Mouse (Mus musculus) ES-E14 (cell line): ENCODE measurements at regions not wholly inside any gene's neighbourhood (a gene's known extent, or its start where the extent isn't known, plus 50 kb on each side); places are given as distances from the start of the nearest gene placed in this dataset.

Experiments
- DNase-seq: peaks from one replicate; pipeline ENCODE4 v3.0.0-alpha.2; 2013; ENCODE audit warnings: low read depth, low spot score
- H3K27ac ChIP-seq: 2 replicates; pipeline ENCODE4 v1.5.1; 2012; ENCODE audit warnings: low read depth, mild to moderate bottlenecking, low read length, moderate library complexity, mixed read lengths; ENCODE audit not compliant: poor library complexity, insufficient read depth, severe bottlenecking
- H3K36me3 ChIP-seq: 2 replicates; pipeline ENCODE4 v1.6.1; 2012; ENCODE audit warnings: mild to moderate bottlenecking, low read length, moderate library complexity, mixed read lengths; ENCODE audit not compliant: control insufficient read depth, poor library complexity, insufficient read depth, severe bottlenecking
- H3K4me1 ChIP-seq, 2 experiments: fragments of 150-350 bp in 1 of 2; sonication (generic) in 1 of 2; 2 replicates each; pipeline ENCODE4 v1.6.1; 2012; ENCODE audit warnings: low read length in 2 of 2, mild to moderate bottlenecking in 1 of 2, mixed read lengths in 1 of 2; ENCODE audit not compliant: control insufficient read depth in 2 of 2, insufficient read depth in 2 of 2, poor library complexity in 1 of 2
- H3K4me3 ChIP-seq, 2 experiments: fragments of 150-350 bp in 1 of 2; sonication (generic) in 1 of 2; 2 replicates each; pipeline ENCODE4 v1.5.1; 2012; ENCODE audit warnings: low read length in 2 of 2, low read depth in 1 of 2, mild to moderate bottlenecking in 1 of 2, mixed read lengths in 1 of 2; ENCODE audit not compliant: insufficient read depth in 1 of 2, poor library complexity in 1 of 2, severe bottlenecking in 1 of 2
- H3K9ac ChIP-seq: 2 replicates; pipeline ENCODE4 v1.6.1; 2012; ENCODE audit warnings: low read depth, mild to moderate bottlenecking, low read length, mixed read lengths; ENCODE audit not compliant: poor library complexity, insufficient read depth, severe bottlenecking
- H3K9me3 ChIP-seq: fragments of 150-350 bp; sonication (generic); 2 replicates; pipeline ENCODE4 v1.6.1; 2012; ENCODE audit warnings: low read depth, mild to moderate bottlenecking, low read length; ENCODE audit not compliant: control insufficient read depth, insufficient read depth
- CHD2 ChIP-seq: IDR thresholded peaks from 2 replicates; pipeline ENCODE4 v1.6.1; 2014; ENCODE audit warnings: mild to moderate bottlenecking, low read depth, low read length, inconsistent platforms
- HCFC1 ChIP-seq: IDR thresholded peaks from 2 replicates; pipeline ENCODE4 v1.6.1; 2012; ENCODE audit warnings: low read length, inconsistent platforms, borderline replicate concordance; ENCODE audit not compliant: insufficient read depth
- MAFK ChIP-seq: IDR thresholded peaks from 2 replicates; pipeline ENCODE4 v1.6.1; 2014; ENCODE audit warnings: mild to moderate bottlenecking, low read depth, low read length, inconsistent platforms; ENCODE audit not compliant: insufficient read depth
- ZC3H11A ChIP-seq: IDR thresholded peaks from 2 replicates; pipeline ENCODE4 v1.6.1; 2012; ENCODE audit warnings: low read depth, mild to moderate bottlenecking, inconsistent platforms, low read length, borderline replicate concordance
- ZNF384 ChIP-seq: IDR thresholded peaks from 2 replicates; pipeline ENCODE4 v1.6.1; 2012; ENCODE audit warnings: low read depth, low read length, inconsistent platforms
- in situ Hi-C, 2 experiments: fragments of 600-800 bp; cut with MboI; formaldehyde crosslinking; loops; one replicate each; pipeline ENCODE4 v1.15.1; 2025; ENCODE audit warnings: low sequenced_read_pairs in 2 of 2, inconsistent platforms in 1 of 2; ENCODE audit not compliant: unreplicated experiment in 2 of 2

- Histone ChIP-seq H3K4me3 (no peak overlapping the region), H3K36me3 (no peaks in the 10 kb centered on the region), H3K27ac (no peak overlapping the region), H3K4me1 (no peaks in the 10 kb centered on the region), H3K9ac (no peak overlapping the region), H3K9me3 (no peaks in the 10 kb centered on the region)
- in situ Hi-C loops = no loop called here
- TF ChIP-seq ZNF384 (no peak), MAFK (no peak), CHD2 (no peak), ZC3H11A (no peak), HCFC1 (no peak)
- DNase-seq = peak; percentile 42
These were observed 222.0 kb downstream of the Ttc32 start for GRCm38 (mm10) chr12:9251772-9252171.

- Histone ChIP-seq H3K9ac (no peak overlapping the region), H3K36me3 (no peaks in the 10 kb centered on the region), H3K9me3 (no peaks in the 10 kb centered on the region), H3K27ac (no peak overlapping the region), H3K4me1 (no peaks in the 10 kb centered on the region), H3K4me3 (no peak overlapping the region)
- no peak for DNase-seq
- TF ChIP-seq ZNF384 (no peak), HCFC1 (no peak), MAFK (no peak), ZC3H11A (no peak), CHD2 (no peak)
- in situ Hi-C loops = no loop called here
These were observed 223.7 kb downstream of the Ttc32 start for GRCm38 (mm10) chr12:9253306-9254074.

- Histone ChIP-seq H3K9ac (no peak overlapping the region), H3K36me3 (no peaks in the 10 kb centered on the region), H3K9me3 (no peaks in the 10 kb centered on the region), H3K27ac (no peak overlapping the region), H3K4me3 (no peak overlapping the region), H3K4me1 (no peaks in the 10 kb centered on the region)
- in situ Hi-C loops = no loop called here
- TF ChIP-seq CHD2 = no peak
- no peak for TF ChIP-seq ZNF384
- no peak for TF ChIP-seq MAFK
- no peak for TF ChIP-seq HCFC1
- TF ChIP-seq ZC3H11A = no peak
- DNase-seq = no peak
These were observed 224.6 kb downstream of the Ttc32 start for GRCm38 (mm10) chr12:9254301-9254860.

DNA sequence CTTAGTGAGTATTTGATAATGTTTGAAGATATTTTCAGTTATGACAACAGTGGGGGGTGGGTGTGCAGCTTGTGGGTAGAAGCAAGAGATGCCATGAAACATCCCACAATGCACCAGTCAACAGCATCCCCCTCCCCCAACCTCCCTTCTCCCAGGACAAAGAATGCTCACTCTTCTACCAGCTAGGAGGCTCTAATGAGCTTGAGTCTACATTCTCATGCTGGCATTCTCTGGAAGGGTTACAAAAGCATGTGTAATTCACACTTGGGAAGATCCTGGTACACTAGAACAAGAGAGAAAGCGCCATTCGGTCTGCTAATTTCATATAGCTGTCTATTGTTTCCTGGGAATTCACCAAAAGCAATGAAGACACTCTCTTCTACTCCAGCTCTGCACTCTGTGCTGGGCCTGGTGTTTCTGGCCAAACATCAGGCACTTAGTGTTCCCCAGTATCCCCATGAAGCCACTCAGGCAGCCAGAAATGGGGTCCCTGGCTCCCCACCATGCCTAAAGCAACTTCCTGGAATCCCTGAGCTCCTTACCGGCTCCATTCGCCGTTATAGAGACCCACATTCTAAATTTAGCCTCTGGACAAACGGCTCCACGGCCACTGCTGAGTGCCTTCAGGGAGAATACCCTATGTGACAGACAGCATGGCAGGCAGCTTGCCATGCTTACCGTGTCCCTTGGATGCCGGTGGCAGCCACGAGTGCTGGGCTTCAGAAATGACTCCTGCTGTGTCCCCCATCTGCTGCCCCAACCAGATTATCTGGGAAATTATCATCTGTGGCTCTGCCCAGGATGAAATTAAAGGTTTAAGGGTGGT is 226.1 kb downstream of the Ttc32 start:
- TF ChIP-seq MAFK (no peak), ZNF384 (no peak), HCFC1 (no peak), CHD2 (no peak), ZC3H11A (no peak)
- Histone ChIP-seq H3K4me1 (no peaks in the 10 kb centered on the region), H3K36me3 (no peaks in the 10 kb centered on the region), H3K4me3 (no peak overlapping the region), H3K9me3 (no peaks in the 10 kb centered on the region), H3K9ac (no peak overlapping the region), H3K27ac (no peak overlapping the region)
- in situ Hi-C loops = no loop called here
- no peak for DNase-seq
